Mouse (Mus musculus): ENCODE data around the gene Fank1. TPM values are rescaled to one million over a fixed set of nuclear protein-coding genes. Genes with fewer than 3 reads are reported as not detected.

Fank1 gene
- 2.7 and 3.8 TPM in 2 replicates for polyA plus RNA-seq (2015; fragmentation: Nextera tagmentation; extraction: Ambion mirVana)

DNA sequence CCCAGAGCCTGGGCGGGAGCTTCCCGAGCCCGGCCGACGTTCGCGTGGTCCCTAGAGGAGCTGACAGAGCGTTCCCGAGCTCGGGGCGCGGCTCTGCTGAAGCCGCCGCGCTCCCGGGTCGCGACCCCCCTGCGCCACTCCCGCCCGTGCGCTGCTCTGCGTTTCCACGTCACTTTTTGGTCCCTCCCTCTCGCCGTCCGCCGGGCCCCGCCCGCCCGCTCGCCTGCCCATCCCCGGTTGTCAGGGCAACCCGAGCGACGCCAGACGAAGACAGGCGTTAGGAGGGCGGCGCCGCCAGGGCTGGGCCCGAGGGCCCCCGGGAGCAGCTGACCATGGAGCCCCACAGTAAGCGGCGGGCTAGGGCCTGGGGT lies at the start of gene Fank1:
TSS of gene Fank1 (plus strand) at position 236 of the 371 bp plus-strand sequence.
- Histone ChIP-seq H3K27ac (no peak within 1 kb of the TSS), H3K4me3 (replicated peaks) (peak within 1 kb of the TSS; percentile 85), H3K27me3 (no peaks in the 10 kb centered on the region), H3K36me3 (no peaks in the 10 kb centered on the region), H3K4me2 (replicated peaks) (peak within 1 kb of the TSS; percentile 76), H3K9me3 (no peaks in the 10 kb centered on the region), H3K4me1 (replicated peaks) (peaks cover 25% of the 10 kb centered on the region), H3K9ac (replicated peaks) (peak within 1 kb of the TSS; percentile 84)
- WGBS = under 1% methylated on average over 45 of the region's 45 CpGs
- ATAC-seq = peak; percentile 94

DNA sequence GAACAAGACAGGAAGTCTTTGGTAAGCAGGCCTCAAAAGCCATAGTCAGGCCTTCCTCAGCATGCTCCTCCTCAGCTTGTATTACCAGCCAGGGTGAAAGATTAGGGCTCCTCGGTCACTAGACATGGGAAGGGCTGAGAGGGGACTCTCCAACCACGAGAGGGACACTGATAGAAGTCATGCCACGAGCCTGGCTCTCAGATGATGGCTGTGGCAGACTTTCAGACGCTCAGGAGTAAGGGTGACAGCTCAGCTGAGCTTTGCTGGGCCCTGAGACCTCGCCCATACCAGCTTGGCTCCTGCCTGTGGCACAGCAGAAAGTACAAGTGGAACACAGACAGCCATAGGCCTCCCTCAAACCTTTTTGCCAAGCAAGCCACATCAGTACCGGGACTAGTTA lies 49.6 kb upstream of the Fank1 start:
- Histone ChIP-seq H3K9me3 (no peaks in the 10 kb centered on the region), H3K9ac (replicated peaks) (no peak overlapping the region), H3K27me3 (no peaks in the 10 kb centered on the region), H3K4me3 (replicated peaks) (no peak overlapping the region), H3K4me2 (replicated peaks) (no peak overlapping the region), H3K27ac (no peak overlapping the region), H3K4me1 (replicated peaks) (no peaks in the 10 kb centered on the region), H3K36me3 (peaks cover 52% of the 10 kb centered on the region)
- WGBS = 88% methylated on average over 6 of the region's 6 CpGs
- no peak for ATAC-seq

DNA sequence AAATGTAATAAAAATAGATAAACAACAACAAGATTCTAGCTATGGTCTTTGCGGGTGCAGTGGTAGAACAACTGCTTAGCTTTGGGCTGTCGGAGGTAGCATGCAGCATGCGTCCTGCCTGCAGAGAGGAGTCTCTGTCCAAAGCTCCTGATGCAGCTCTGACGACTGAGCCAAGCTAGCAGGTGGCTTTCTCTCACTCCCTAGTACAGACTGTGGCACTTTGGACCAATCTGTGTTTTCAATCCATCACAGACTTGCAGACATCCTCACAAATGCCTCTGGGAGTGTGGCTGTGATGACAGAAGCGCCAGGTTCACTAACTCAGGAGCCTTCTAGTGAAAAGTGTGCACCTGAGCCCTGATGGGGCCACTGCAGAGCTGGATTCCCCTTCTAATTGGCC lies 47.3 kb upstream of the Fank1 start:
- H3K36me3 ChIP-seq = peaks cover 51% of the 10 kb centered on the region
- WGBS = 79% methylated on average over 5 of the region's 5 CpGs
- no peak overlapping the region for H3K4me3 ChIP-seq (replicated peaks)
- H3K27me3 ChIP-seq = no peaks in the 10 kb centered on the region
- no peak overlapping the region for H3K9ac ChIP-seq (replicated peaks)
- no peak overlapping the region for H3K4me2 ChIP-seq (replicated peaks)
- no peaks in the 10 kb centered on the region for H3K9me3 ChIP-seq
- no peak overlapping the region for H3K27ac ChIP-seq
- H3K4me1 ChIP-seq (replicated peaks) = no peaks in the 10 kb centered on the region
- no peak for ATAC-seq

DNA sequence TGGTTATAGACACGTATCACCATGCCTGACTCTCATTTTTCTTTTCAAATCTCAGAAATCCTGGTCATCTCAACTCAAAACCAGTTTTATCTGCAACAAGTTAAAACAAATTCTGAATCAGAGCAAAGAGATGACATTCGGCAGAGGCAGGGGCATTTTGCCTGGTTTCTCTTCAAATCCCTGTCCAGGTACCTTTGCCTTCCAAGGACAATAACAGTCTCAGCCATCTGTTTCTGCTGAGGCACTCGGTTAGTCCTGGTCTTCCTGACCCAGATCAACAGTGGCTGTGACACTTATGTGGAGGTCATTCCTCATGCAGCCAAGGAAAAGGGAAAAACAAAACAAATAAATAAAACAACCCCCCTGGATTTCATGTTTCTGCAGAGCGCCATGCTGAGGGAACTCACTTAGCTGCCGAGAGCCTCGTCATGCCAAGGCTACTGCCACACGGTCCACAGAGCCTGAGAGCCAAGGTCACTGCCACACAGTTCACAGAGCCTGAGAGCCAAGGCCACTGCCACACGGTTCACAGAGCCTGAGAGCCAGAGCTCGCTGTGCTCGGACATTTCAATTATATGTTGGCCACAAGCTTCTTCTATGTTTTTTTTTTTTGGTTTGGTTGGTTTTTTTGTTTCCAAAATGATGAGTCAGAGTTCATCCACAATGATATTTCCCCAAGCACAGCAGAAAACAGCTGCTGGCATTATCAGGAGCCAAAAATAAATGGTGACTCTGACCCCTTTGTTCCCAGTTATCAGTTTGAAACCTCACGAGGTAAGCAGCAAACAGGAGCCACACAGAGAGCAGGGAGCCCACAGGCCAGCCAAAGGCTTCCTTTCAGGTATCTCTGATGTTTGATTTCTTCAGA lies 46.1 kb upstream of the Fank1 start:
- peaks cover 41% of the 10 kb centered on the region for H3K36me3 ChIP-seq
- 92% methylated on average over 11 of the region's 11 CpGs for WGBS
- H3K4me2 ChIP-seq (replicated peaks) = no peak overlapping the region
- H3K4me1 ChIP-seq (replicated peaks) = no peaks in the 10 kb centered on the region
- H3K4me3 ChIP-seq (replicated peaks) = no peak overlapping the region
- ATAC-seq = no peak
- no peaks in the 10 kb centered on the region for H3K27me3 ChIP-seq
- no peak overlapping the region for H3K27ac ChIP-seq
- no peak overlapping the region for H3K9ac ChIP-seq (replicated peaks)
- no peaks in the 10 kb centered on the region for H3K9me3 ChIP-seq

DNA sequence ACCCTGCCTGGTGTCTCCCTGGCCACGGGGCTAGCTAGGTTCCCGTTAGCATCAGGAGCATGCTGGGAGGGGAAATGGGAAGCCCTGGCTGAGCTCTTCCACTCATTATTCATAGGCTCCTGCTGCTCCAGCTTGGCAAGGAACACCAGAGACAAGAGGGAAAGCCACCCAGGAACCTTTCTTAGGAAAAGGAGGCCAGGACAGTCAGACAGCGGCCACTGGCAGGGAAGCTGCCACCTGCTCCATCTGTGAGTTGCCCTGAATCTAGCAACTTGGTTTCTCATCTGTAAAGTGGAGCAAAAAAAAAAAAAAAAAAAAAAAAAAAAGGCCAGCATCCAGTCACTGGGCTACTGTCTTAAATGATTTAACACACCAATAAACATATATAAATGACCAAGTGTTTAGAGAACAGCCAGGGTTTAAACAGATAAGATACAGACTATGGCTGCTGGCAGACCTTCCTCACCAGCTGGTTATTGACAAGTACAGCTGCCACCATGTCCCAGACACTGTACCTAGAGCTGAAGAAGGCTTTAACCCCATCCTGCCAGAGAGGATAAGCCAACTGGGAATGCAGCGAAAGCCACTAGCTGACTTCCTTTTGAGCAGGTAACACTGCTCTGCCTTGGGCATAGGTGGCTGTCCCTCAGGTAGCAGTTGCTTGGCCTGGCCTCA lies 44.6 kb upstream of the Fank1 start:
- no peaks in the 10 kb centered on the region for H3K27me3 ChIP-seq
- H3K9ac ChIP-seq (replicated peaks) = no peak overlapping the region
- H3K4me1 ChIP-seq (replicated peaks) = no peaks in the 10 kb centered on the region
- ATAC-seq = no peak
- no peak overlapping the region for H3K4me2 ChIP-seq (replicated peaks)
- H3K36me3 ChIP-seq = peaks cover 38% of the 10 kb centered on the region
- 74% methylated on average over 4 of the region's 4 CpGs for WGBS
- H3K9me3 ChIP-seq = no peaks in the 10 kb centered on the region
- H3K4me3 ChIP-seq (replicated peaks) = no peak overlapping the region
- no peak overlapping the region for H3K27ac ChIP-seq

DNA sequence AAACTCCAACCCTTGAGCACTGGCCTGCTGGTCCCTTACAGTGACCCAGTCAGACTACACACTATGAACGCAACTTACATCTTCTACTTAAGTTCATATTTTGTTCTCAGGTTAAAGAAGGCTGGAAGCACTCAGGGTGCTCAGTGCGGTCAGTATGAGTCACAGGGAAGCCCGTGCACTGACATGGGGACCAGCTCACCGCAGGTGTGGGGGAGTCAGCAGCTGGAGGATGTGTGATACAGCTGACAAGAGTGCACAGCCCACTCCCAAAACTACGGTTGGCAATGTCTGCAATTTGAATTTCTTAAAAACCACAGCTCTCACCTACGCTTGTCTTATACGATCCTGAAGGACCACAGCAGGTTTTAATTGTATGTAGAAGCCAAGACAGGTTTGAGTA lies 36.1 kb upstream of the Fank1 start:
- ATAC-seq = no peak
- Histone ChIP-seq H3K27ac (no peak overlapping the region), H3K4me3 (replicated peaks) (no peak overlapping the region), H3K36me3 (peaks cover 42% of the 10 kb centered on the region), H3K9ac (replicated peaks) (no peak overlapping the region), H3K9me3 (no peaks in the 10 kb centered on the region), H3K4me1 (replicated peaks) (no peaks in the 10 kb centered on the region), H3K27me3 (no peaks in the 10 kb centered on the region), H3K4me2 (replicated peaks) (no peak overlapping the region)
- 97% methylated on average over 7 of the region's 7 CpGs for WGBS

DNA sequence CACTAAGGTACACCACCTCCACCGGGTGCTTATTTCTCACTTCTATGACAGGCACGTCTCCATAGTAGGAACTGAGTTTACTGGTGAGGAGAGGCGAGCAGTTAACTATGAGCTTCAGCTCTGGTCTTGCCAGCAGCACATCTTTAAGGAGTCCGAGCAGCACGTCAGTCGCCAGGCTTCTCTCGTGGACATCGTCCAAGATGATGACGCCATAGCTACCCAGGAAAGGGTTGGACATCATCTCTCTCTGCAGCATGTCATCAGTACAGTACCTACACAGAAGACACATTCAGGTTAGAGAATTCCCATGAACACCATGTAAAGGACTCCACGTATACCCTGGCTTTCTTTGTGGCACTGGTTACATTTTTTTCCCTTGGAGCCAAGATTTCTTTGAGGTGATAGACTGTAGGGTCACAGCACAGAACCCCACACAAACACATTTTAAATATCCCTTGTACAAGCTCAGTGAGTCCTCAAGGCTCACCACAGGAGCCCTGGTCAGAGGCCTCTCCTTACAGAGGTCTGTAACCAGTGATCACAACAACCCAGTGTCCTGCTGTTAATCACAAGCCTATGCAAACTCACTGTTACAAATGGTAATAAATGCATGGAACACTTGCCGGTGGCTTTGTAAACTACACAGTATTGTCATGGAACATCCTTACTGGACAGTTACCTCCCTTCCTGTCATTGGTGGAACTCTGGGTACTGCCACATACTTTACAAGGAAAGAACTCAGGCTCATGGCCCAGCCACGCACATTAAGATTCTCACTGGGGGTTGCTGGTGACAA lies 33.9 kb upstream of the Fank1 start:
- Histone ChIP-seq H3K9ac (replicated peaks) (no peak overlapping the region), H3K4me2 (replicated peaks) (no peak overlapping the region), H3K27me3 (no peaks in the 10 kb centered on the region), H3K9me3 (no peaks in the 10 kb centered on the region), H3K36me3 (peaks cover 46% of the 10 kb centered on the region), H3K4me3 (replicated peaks) (no peak overlapping the region), H3K4me1 (replicated peaks) (no peaks in the 10 kb centered on the region), H3K27ac (no peak overlapping the region)
- no peak for ATAC-seq
- WGBS = 92% methylated on average over 12 of the region's 12 CpGs

DNA sequence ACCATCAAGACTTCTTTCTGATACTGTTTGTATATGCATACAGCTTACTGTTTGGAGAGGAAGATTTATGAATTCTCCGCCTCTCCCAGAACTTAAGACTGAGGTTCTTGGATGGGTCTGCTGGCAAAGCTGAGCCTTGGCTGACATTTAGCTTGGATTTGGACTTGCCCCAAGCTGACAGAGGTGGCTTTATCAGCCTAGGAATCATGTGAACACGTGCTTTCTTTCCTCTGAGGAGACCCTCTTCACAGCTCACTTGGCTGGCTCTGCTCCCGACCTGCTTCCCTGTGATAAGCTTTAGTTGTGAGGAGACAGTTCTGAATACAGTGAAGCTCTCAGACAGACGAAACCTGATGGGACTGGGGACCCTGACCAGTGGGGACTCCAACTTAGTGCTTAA lies 33.0 kb upstream of the Fank1 start:
- Histone ChIP-seq H3K36me3 (peaks cover 53% of the 10 kb centered on the region), H3K9me3 (no peaks in the 10 kb centered on the region), H3K4me3 (replicated peaks) (no peak overlapping the region), H3K9ac (replicated peaks) (no peak overlapping the region), H3K27me3 (no peaks in the 10 kb centered on the region), H3K4me2 (replicated peaks) (no peak overlapping the region), H3K27ac (no peak overlapping the region), H3K4me1 (replicated peaks) (no peaks in the 10 kb centered on the region)
- no peak for ATAC-seq
- WGBS = 73% methylated on average over 4 of the region's 4 CpGs

DNA sequence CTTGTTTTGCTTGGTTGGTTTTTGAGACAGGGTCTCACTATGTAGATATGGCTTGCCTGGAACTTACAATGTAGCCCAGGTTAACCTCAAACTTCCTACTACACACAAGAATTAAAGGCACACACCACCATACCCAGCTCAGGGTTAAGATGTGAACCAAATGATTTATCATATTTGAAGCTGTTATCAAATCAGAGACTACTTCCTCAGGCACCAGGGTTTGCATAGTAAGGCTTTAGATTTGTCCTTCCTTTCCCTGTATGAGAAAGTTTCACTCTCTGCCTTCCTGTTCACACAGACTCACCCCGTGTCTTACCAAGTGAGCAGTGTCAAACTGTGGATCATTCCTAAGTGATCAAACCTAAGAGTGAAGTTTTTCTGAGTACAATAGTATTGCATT lies 32.5 kb upstream of the Fank1 start:
- H3K27me3 ChIP-seq = no peaks in the 10 kb centered on the region
- H3K27ac ChIP-seq = no peak overlapping the region
- no peaks in the 10 kb centered on the region for H3K4me1 ChIP-seq (replicated peaks)
- no peak overlapping the region for H3K4me2 ChIP-seq (replicated peaks)
- H3K36me3 ChIP-seq = peaks cover 52% of the 10 kb centered on the region
- H3K9ac ChIP-seq (replicated peaks) = no peak overlapping the region
- no peak for ATAC-seq
- 83% methylated on average over 1 of the region's 1 CpGs for WGBS
- no peak overlapping the region for H3K4me3 ChIP-seq (replicated peaks)
- H3K9me3 ChIP-seq = no peaks in the 10 kb centered on the region

DNA sequence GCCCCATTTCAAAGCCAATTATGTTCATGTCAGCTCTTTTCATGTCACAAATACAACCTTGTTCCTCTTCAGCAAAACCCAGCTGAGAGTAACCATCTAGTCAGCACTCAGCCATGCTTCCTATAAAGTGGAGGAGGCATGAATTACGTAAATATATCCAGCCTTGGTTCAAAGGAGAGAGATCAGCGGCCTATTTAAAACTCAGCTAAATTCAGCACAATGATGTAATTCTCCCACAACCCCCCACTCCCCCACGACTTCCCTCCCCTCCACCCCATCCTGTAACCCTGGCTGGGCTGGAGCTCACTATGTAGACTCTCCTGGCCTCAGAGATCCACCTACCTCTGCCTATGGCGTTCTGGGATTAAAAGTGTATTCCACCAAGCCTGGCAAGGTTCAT lies 32.0 kb upstream of the Fank1 start:
- ATAC-seq = no peak
- Histone ChIP-seq H3K9ac (replicated peaks) (no peak overlapping the region), H3K27ac (no peak overlapping the region), H3K4me1 (replicated peaks) (no peaks in the 10 kb centered on the region), H3K36me3 (peaks cover 52% of the 10 kb centered on the region), H3K9me3 (no peaks in the 10 kb centered on the region), H3K4me2 (replicated peaks) (no peak overlapping the region), H3K4me3 (replicated peaks) (no peak overlapping the region), H3K27me3 (no peaks in the 10 kb centered on the region)
- WGBS = 61% methylated on average over 4 of the region's 4 CpGs

DNA sequence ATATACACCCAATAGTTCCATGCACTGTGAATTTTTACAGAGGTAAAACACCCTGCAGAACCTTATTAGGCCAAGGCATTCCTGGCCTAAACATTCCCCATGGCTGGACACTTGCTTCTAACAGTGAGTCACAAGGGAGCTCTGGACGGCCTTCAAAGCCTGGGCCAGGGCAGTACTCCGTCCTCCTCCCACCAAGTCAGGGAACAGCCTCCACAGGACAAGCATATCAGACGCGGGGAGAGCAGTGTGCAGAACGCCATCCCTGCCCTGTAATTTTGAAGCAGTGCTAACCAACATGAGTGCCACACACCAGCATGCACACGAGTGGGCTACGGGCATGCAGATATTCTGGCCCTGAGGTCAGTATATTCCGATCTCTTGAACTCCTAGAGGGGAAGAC lies 29.3 kb upstream of the Fank1 start:
- WGBS = 86% methylated on average over 8 of the region's 8 CpGs
- Histone ChIP-seq H3K9me3 (no peaks in the 10 kb centered on the region), H3K4me3 (replicated peaks) (no peak overlapping the region), H3K27me3 (no peaks in the 10 kb centered on the region), H3K36me3 (peaks cover 28% of the 10 kb centered on the region), H3K4me2 (replicated peaks) (no peak overlapping the region), H3K27ac (no peak overlapping the region), H3K4me1 (replicated peaks) (no peaks in the 10 kb centered on the region), H3K9ac (replicated peaks) (no peak overlapping the region)
- ATAC-seq = no peak

DNA sequence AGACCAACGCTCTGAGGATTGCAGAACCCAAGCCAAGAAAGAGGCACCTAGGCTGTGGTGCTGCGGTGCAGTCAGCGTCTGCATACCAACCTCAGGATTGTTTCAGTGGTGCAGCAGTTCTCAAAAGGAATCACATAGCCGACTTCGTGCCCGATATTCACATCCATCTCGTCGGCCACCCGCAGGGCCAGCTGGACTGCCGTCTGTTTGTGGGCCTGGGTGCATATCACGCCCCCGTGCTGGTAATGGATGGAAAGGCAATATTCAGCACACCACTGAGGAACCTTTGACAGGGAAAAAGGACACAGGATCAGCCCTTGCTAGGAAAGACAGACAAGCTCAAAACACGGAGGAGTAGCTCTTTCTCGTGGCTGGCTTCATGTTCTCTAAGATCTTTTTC lies 27.9 kb upstream of the Fank1 start:
- no peak overlapping the region for H3K4me2 ChIP-seq (replicated peaks)
- 91% methylated on average over 14 of the region's 14 CpGs for WGBS
- no peak overlapping the region for H3K4me3 ChIP-seq (replicated peaks)
- ATAC-seq = no peak
- H3K27ac ChIP-seq = no peak overlapping the region
- H3K27me3 ChIP-seq = no peaks in the 10 kb centered on the region
- H3K4me1 ChIP-seq (replicated peaks) = no peaks in the 10 kb centered on the region
- no peaks in the 10 kb centered on the region for H3K9me3 ChIP-seq
- H3K36me3 ChIP-seq = peaks cover 23% of the 10 kb centered on the region
- H3K9ac ChIP-seq (replicated peaks) = no peak overlapping the region
